Mouse (Mus musculus) forebrain, postnatal 0 days (tissue): ENCODE data around the gene Rps8. TPM values are rescaled to one million over a fixed set of nuclear protein-coding genes. Genes with fewer than 3 reads are reported as not detected.

Experiments
- ATAC-seq: fragments of 200-750 bp; cut with Nextera tagmentation; 2 replicates; pipeline ENCODE4 v1.8.0; 2017; ENCODE audit warnings: mild to moderate bottlenecking, moderate library complexity
- DNase-seq: peaks from one replicate; pipeline ENCODE4 v3.0.0-alpha.2; 2015
- H3K27ac ChIP-seq: fragments of 300-500 bp; sonication (generic); 2 replicates; pipeline ENCODE4 v1.5.1; 2014; ENCODE audit warnings: low read depth, mild to moderate bottlenecking, antibody characterized with exemption, low read length, moderate library complexity, mixed read lengths
- H3K27me3 ChIP-seq: fragments of 300-500 bp; sonication (generic); 2 replicates; pipeline ENCODE4 v1.6.1; 2014; ENCODE audit warnings: mild to moderate bottlenecking, low read length, mixed read lengths; ENCODE audit not compliant: insufficient read depth
- H3K36me3 ChIP-seq: fragments of 300-500 bp; sonication (generic); 2 replicates; pipeline ENCODE4 v1.6.1; 2014; ENCODE audit warnings: mild to moderate bottlenecking, moderate library complexity; ENCODE audit not compliant: insufficient read depth
- H3K4me1 ChIP-seq: fragments of 300-500 bp; sonication (generic); 2 replicates; pipeline ENCODE4 v1.6.1; 2014; ENCODE audit warnings: antibody characterized with exemption; ENCODE audit not compliant: insufficient read depth
- H3K4me2 ChIP-seq: fragments of 300-500 bp; sonication (generic); 2 replicates; pipeline ENCODE4 v1.6.1; 2014; ENCODE audit warnings: low read depth, mild to moderate bottlenecking, moderate library complexity
- H3K4me3 ChIP-seq: fragments of 300-500 bp; sonication (generic); 2 replicates; pipeline ENCODE4 v1.5.1; 2014; ENCODE audit warnings: low read depth, low read length, mixed read lengths
- H3K9ac ChIP-seq: fragments of 300-500 bp; sonication (generic); 2 replicates; pipeline ENCODE4 v1.6.1; 2014; ENCODE audit warnings: mild to moderate bottlenecking
- H3K9me3 ChIP-seq: fragments of 300-500 bp; sonication (generic); 2 replicates; pipeline ENCODE4 v1.6.1; 2016; ENCODE audit warnings: low read length
- CTCF ChIP-seq: sonication (generic); IDR thresholded peaks from 2 replicates; pipeline ENCODE4 v1.5.1; 2016; ENCODE audit warnings: antibody characterized with exemption, control low read depth, low read depth
- WGBS: fragments of 180-500 bp; shearing (Covaris S2); extraction: QIAGEN DNeasy Blood & Tissue Kit; methylation state at CpG from one replicate; pipeline ENCODE4 v1.1.7; 2014; 5-methylcytosine and 5-hydroxymethylcytosine counted together
- polyA plus RNA-seq: library from polyadenylated mRNA; unstranded; fragments of >200 nt; fragmentation: Nextera tagmentation; extraction: Ambion mirVana; gene quantifications from 2 replicates; pipeline ENCODE4 v1.2.1, GENCODE M21; 2015
- total RNA-seq: library from RNA; depleted of rRNA; stranded (reverse); fragments of >200 nt; gene quantifications from 2 replicates; pipeline ENCODE4 v1.2.3, GENCODE M21; 2014

The Rps8 gene
- total and polyA plus RNA-seq, 2 experiments from 2014 or later = 481 to 784 TPM

DNA sequence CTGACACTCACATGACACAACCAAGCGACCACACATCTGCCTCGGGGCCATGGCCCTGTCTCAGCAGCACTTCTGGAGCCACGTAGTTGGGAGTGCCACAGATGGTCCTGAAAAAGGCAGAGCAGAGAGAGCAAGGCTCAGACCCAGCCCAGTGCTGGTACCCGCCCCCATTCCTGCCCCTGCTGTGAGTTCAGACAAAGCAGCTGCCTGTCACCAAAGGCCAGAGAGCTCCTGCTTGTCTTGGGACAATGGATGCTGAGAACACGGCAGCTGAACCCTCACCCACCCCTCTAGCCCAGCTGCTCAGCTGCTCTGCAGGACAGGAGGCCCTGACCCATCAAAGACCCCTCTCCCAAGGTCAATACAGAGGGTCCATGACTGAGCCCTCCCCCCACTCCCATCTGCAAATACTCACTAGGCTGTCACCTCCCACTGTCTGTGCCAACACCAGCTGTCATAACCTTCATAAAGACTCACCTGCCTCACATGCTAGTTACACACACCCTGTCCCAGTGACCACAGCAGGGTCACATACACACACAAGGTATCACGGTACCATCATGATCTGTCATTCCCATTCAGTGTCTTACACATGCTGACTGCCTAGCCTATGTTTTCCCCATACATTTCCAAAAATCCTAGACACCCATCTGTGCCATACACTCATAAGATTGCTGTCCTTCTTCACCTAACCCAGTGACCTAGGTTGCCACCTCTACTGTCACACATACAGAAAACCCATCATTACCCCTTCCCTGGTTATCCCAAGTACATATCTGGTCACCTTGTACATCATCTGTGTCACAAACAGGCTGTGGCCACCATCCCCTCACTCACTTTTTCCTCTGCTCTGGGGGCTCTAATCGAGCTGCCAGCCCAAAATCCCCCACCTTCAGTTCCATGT lies 23.9 kb downstream of the Rps8 start:
- WGBS = 6% methylated on average over 7 of the region's 7 CpGs
- Histone ChIP-seq H3K4me2 (peak overlapping the region; percentile 90), H3K36me3 (peaks cover 24% of the 10 kb centered on the region), H3K9ac (peak overlapping the region; percentile 74), H3K27ac (no peak overlapping the region), H3K4me1 (peaks cover 5% of the 10 kb centered on the region; the same call in 1 of the 2 replicates), H3K9me3 (no peaks in the 10 kb centered on the region), H3K27me3 (no peaks in the 10 kb centered on the region), H3K4me3 (peak overlapping the region; percentile 81)
- DNase-seq = no peak
- no peak for ATAC-seq
- TF ChIP-seq CTCF = no peak

GRCm38 (mm10) chr4:117131198-117131597 lies 24.8 kb downstream of the Rps8 start:
- no peak for ATAC-seq
- Histone ChIP-seq H3K27ac (no peak overlapping the region), H3K4me3 (no peak overlapping the region), H3K36me3 (peaks cover 24% of the 10 kb centered on the region), H3K9me3 (no peaks in the 10 kb centered on the region), H3K9ac (no peak overlapping the region), H3K4me2 (no peak overlapping the region), H3K27me3 (no peaks in the 10 kb centered on the region), H3K4me1 (peaks cover 5% of the 10 kb centered on the region; the same call in 1 of the 2 replicates)
- 66% methylated on average over 6 of the region's 6 CpGs for WGBS
- no peak for TF ChIP-seq CTCF
- DNase-seq = no peak

DNA sequence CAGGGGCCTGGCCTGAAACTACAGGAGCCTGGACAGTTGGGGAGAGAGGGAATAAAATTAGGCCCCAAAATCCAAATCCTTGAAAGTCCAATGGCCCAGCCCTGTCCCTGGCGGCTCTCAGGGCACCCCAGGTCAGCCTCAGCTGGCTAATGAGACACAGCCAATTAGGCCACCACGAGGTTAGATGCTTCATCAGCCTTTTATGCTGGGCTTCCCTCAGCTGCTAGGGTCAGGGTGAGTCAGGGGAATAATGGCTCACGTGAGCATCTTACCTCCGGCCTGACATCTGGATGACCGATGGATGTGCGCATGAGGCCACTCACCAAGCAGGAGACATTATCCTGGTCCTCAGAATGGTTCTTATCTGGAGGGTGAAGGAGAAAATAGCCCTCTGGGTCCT lies 25.3 kb downstream of the Rps8 start:
- TF ChIP-seq CTCF = no peak
- WGBS = 41% methylated on average over 6 of the region's 6 CpGs
- peaks cover 5% of the 10 kb centered on the region for H3K4me1 ChIP-seq
- no peaks in the 10 kb centered on the region for H3K9me3 ChIP-seq
- ATAC-seq = no peak
- no peak overlapping the region for H3K4me2 ChIP-seq
- no peak overlapping the region for H3K9ac ChIP-seq
- no peak overlapping the region for H3K27ac ChIP-seq
- DNase-seq = no peak
- no peak overlapping the region for H3K4me3 ChIP-seq
- H3K27me3 ChIP-seq = no peaks in the 10 kb centered on the region
- H3K36me3 ChIP-seq = peaks cover 24% of the 10 kb centered on the region

DNA sequence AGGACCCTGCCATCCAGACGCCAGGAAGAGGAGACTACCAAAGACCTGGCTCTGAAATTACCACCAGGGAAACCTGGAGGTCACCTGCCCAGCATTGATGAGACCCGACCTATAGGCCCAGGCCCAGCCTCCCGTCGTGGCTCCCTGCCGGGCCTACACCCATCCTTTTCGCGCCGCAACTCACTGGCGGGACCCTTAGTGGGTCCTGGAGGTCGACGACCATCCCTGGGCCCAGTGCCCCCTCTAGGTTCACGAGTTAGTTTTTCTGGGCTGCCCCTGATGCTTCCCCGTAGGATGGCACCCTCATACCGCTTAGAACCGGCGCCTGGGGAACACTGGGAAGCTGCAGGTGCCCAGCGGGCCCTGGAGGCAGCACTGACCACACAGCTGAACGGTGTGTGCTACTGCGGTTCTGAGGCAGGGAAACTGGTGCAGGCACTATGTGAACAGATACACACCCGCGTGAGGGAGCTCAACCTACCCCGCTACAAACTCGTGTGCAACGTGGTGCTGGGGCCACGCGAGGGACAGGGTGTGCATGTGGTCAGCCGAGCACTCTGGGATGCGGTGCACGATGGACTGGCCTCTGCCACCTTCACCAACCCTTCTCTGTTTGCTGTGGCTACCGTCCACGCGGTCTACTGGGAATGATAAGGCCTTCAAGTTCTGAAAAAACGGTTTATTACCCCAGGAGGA lies 27.9 kb downstream of the Rps8 start:
- Histone ChIP-seq H3K9ac (no peak overlapping the region), H3K4me3 (no peak overlapping the region), H3K4me1 (peaks cover 16% of the 10 kb centered on the region), H3K36me3 (peaks cover 24% of the 10 kb centered on the region), H3K4me2 (no peak overlapping the region), H3K9me3 (no peaks in the 10 kb centered on the region), H3K27ac (no peak overlapping the region), H3K27me3 (no peaks in the 10 kb centered on the region)
- no peak for ATAC-seq
- TF ChIP-seq CTCF = no peak
- WGBS = 91% methylated on average over 33 of the region's 33 CpGs
- DNase-seq = no peak

GRCm38 (mm10) chr4:117126675-117127290 lies 29.3 kb downstream of the Rps8 start, which contains the start of gene Tctex1d4:
Gene Tctex1d4, plus strand, starts transcription at chr4:117126794.
- 90% methylated on average over 9 of the region's 9 CpGs for WGBS
- TF ChIP-seq CTCF = no peak
- Histone ChIP-seq H3K9ac (peak within 1 kb of the TSS; percentile 44), H3K36me3 (peaks cover 24% of the 10 kb centered on the region), H3K27ac (peak within 1 kb of the TSS; percentile 72), H3K9me3 (no peaks in the 10 kb centered on the region), H3K27me3 (no peaks in the 10 kb centered on the region), H3K4me3 (no peak within 1 kb of the TSS), H3K4me2 (no peak within 1 kb of the TSS), H3K4me1 (peaks cover 11% of the 10 kb centered on the region)
- ATAC-seq (no peak), DNase-seq (no peak)

DNA sequence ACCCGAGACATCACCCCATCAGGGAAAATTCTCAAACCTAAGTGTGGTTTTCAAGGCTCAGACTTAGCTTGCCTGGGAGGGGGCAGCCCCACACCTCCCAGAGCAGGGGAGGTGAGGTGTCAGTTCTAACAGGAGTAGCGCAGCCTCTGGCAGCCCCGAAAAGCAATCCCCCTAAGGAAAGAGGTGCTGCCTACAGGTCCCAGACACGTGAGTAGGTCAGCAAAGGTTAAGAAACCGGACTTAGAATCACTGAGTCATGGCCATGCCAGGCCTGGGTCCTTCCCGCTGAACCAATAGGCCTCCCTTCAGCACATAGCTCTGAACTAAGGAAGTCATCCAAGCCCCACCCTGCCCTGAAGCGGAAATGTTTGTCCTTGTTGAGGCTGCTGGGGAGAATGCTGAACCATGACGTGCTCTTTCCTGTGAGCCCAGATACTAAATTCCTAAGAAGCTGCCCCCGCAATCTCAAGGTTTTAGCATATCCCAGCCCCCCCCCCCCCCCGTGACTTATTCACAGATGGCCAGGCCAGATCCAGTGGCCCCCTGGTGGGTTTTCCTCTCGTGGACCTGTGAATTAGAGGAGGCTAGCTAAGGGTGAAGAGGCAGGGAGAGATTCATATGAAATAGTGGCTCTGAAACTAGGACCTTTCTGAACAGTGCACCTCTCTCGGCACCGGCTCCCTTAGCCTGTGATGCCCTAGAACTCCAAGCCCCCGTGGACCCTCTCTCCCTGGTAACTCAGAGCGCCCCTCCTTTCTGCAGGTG lies 30.0 kb downstream of the Rps8 start:
- peaks cover 14% of the 10 kb centered on the region for H3K4me1 ChIP-seq
- H3K27ac ChIP-seq = peak overlapping the region; percentile 72
- no peak overlapping the region for H3K4me3 ChIP-seq
- no peaks in the 10 kb centered on the region for H3K9me3 ChIP-seq
- ATAC-seq = peak; percentile 8; the same call in 1 of the 2 replicates
- peak overlapping the region; percentile 44 for H3K9ac ChIP-seq
- no peak for TF ChIP-seq CTCF
- no peak for DNase-seq
- no peak overlapping the region for H3K4me2 ChIP-seq
- 50% methylated on average over 15 of the region's 15 CpGs for WGBS
- no peaks in the 10 kb centered on the region for H3K27me3 ChIP-seq
- H3K36me3 ChIP-seq = peaks cover 24% of the 10 kb centered on the region
